Mouse (Mus musculus) midbrain, postnatal 0 days (tissue): Measurements from ENCODE around the gene Gtf3c5. TPM values are rescaled to one million over a fixed set of nuclear protein-coding genes. Genes with fewer than 3 reads are reported as not detected.

Experiments used
- ATAC-seq: fragments of 200-750 bp; cut with Nextera tagmentation; 2 replicates; pipeline ENCODE4 v1.8.0; 2017; ENCODE audit warnings: moderate number of reproducible peaks, mild to moderate bottlenecking, moderate TSS enrichment, moderate library complexity; ENCODE audit not compliant: low FRiP score
- DNase-seq: peaks from one replicate; pipeline ENCODE4 v3.0.0-alpha.2; 2015; ENCODE audit warnings: low spot score
- H3K27ac ChIP-seq: fragments of 300-500 bp; sonication (generic); 2 replicates; pipeline ENCODE4 v1.5.1; 2014; ENCODE audit warnings: low read depth, mild to moderate bottlenecking, low read length, mixed read lengths
- H3K27me3 ChIP-seq: fragments of 300-500 bp; sonication (generic); 2 replicates; pipeline ENCODE4 v1.6.1; 2014; ENCODE audit warnings: low read length, control low read depth, mixed read lengths; ENCODE audit not compliant: insufficient read depth
- H3K36me3 ChIP-seq: fragments of 300-500 bp; sonication (generic); 2 replicates; pipeline ENCODE4 v1.6.1; 2014; ENCODE audit warnings: low read length, control low read depth, mixed read lengths; ENCODE audit not compliant: insufficient read depth
- H3K4me1 ChIP-seq: fragments of 300-500 bp; sonication (generic); 2 replicates; pipeline ENCODE4 v1.6.1; 2014; ENCODE audit warnings: mild to moderate bottlenecking, control low read depth, antibody characterized with exemption, low read length, mixed read lengths; ENCODE audit not compliant: insufficient read depth
- H3K4me2 ChIP-seq: fragments of 300-500 bp; sonication (generic); 2 replicates; pipeline ENCODE4 v1.6.1; 2014; ENCODE audit warnings: low read depth, mild to moderate bottlenecking, low read length, mixed read lengths; ENCODE audit not compliant: poor library complexity, severe bottlenecking
- H3K4me3 ChIP-seq: fragments of 300-500 bp; sonication (generic); 2 replicates; pipeline ENCODE4 v1.5.1; 2014; ENCODE audit warnings: low read depth, mild to moderate bottlenecking, low read length, moderate library complexity
- H3K9ac ChIP-seq: fragments of 300-500 bp; sonication (generic); replicated peaks from 2 replicates; pipeline ENCODE4 v1.6.1; 2014; ENCODE audit warnings: mild to moderate bottlenecking, low read length, moderate library complexity, mixed read lengths; ENCODE audit not compliant: poor library complexity, severe bottlenecking
- H3K9me3 ChIP-seq: fragments of 300-500 bp; sonication (generic); 2 replicates; pipeline ENCODE4 v1.6.1; 2016; ENCODE audit warnings: low read length, control low read depth
- CTCF ChIP-seq: IDR thresholded peaks from 2 replicates; pipeline ENCODE4 v1.5.1; 2016; ENCODE audit warnings: antibody characterized with exemption, mild to moderate bottlenecking
- WGBS: fragments of 180-500 bp; shearing (Covaris S2); extraction: QIAGEN DNeasy Blood & Tissue Kit; methylation state at CpG from one replicate; pipeline ENCODE4 v1.1.7; 2014; 5-methylcytosine and 5-hydroxymethylcytosine counted together
- polyA plus RNA-seq: library from polyadenylated mRNA; unstranded; fragments of >200 nt; fragmentation: Nextera tagmentation; extraction: Ambion mirVana; gene quantifications from 2 replicates; pipeline ENCODE4 v1.2.1, GENCODE M21; 2015
- total RNA-seq: library from RNA; depleted of rRNA; stranded (reverse); fragments of >200 nt; gene quantifications from 2 replicates; pipeline ENCODE4 v1.2.3, GENCODE M21; 2014

Gtf3c5 gene
- total and polyA plus RNA-seq, 2 experiments from 2014 or later, result 23.3 to 33.5 TPM

DNA sequence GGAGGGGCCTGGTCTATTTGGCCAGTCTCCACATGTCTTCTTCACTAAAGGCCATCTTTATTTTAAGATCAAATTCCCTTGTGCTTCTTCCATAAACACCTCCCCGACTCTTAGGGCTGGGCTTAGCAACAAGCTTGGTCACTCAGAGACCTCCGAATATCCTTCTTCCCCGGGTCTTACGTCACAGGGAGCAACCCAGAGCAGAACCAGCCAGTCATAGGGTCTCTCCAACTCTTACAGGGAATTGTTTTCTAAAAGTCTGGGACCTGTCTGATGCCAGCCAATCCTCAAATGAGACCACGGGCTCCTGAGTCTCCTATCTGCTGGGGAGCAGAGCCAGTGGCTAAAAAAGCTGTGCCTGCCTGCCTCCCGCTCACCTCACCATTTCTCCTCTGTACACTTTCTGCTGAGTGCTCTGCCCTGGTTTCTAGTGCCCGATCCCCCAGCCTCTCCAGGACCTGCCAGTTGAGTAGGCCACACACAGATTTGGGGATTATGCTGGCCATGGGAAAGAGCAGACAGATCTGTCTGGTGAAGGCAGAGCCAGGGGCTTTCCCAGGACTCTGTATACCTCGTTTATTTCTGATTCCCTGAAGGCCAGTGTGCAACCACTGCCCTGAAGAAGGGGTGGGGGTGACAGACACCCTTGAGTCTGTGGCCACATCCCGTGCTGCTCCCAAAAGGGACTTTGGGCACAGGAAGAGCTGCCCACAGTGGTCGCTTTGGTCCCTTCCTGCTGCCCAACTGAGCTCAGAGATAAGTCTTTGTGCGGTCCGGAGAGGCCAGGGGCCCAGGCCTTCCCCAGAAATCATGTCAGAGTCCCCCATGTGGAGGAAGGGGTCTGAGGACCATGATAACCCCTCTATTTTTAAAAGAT is 15.4 kb upstream of the Gtf3c5 start:
- 63% methylated on average over 12 of the region's 12 CpGs for WGBS
- Histone ChIP-seq H3K4me3 (no peak overlapping the region), H3K9ac (no peak overlapping the region), H3K4me1 (no peaks in the 10 kb centered on the region), H3K9me3 (no peaks in the 10 kb centered on the region), H3K4me2 (no peak overlapping the region), H3K27me3 (no peaks in the 10 kb centered on the region), H3K36me3 (no peaks in the 10 kb centered on the region), H3K27ac (no peak overlapping the region)
- DNase-seq (no peak), ATAC-seq (no peak)
- TF ChIP-seq CTCF, result no peak

DNA sequence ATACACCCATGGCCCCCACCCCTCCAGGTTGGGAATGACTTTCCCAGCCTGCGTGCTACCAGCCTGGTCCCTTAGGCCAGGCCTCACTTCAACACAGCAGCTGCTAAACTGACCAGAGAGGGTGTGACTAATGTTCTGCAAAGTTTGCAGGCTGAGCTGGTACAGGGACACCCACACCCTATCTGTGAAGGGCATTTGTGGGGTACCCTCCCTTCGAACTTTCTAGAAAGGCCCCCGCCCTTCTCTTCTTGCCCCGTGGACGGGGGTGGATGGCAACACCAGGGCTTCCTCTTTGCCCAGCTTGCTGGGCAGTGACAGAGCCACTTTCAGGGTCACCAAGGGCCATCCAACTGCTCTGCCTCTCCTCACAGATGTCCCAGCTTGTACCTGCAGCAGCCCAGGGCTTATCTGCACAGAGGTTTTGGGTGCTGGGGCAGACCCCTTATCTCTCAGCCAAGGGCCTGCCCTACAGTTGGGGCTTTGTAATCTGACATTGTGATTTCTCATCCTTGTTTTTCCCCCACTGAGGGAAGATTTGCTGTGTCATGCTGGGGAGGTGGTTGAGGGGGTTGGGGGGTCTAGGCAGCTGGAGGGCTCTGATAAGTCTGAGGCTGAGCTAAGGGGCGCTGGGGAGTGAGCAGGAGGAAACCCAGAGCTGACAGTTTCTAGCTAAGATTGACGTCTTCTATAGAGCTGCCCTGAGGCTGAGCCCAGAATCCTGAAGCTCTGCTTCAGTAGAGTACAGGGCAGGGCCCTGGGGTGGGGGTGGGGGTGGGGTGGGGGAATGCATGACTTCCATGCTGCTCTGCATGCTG is 14.4 kb upstream of the Gtf3c5 start:
- no peak overlapping the region for H3K27ac ChIP-seq
- H3K9me3 ChIP-seq, result no peaks in the 10 kb centered on the region
- no peak overlapping the region for H3K9ac ChIP-seq
- H3K27me3 ChIP-seq, result no peaks in the 10 kb centered on the region
- no peak overlapping the region for H3K4me3 ChIP-seq
- WGBS, result 69% methylated on average over 7 of the region's 7 CpGs
- ATAC-seq, result no peak; the same call in 1 of the 2 replicates
- H3K4me1 ChIP-seq, result no peaks in the 10 kb centered on the region
- no peak overlapping the region for H3K4me2 ChIP-seq
- H3K36me3 ChIP-seq, result no peaks in the 10 kb centered on the region
- no peak for TF ChIP-seq CTCF
- DNase-seq, result no peak

DNA sequence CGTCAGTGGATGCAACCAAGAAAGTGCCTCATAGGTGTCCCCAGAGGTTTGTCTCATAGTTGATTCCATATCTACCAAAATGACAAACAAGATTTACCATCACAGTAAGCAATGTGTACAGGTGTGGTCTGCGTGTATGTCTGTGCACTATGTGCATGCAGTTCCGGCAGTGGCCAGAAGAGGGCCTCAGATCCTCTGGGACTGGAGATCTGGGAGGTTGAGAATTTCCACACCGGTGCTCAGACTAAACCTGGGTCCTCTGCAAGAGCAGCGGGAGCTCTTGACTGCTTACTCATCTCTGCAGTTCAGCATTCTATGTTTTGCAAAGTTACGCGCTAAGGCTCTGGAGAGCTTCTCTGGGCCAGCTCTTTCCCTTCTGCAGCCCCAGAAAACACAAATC is 13.4 kb upstream of the Gtf3c5 start:
- no peak overlapping the region for H3K9ac ChIP-seq
- H3K4me2 ChIP-seq, result no peak overlapping the region
- WGBS, result 87% methylated on average over 7 of the region's 7 CpGs
- no peak overlapping the region for H3K27ac ChIP-seq
- no peak overlapping the region for H3K4me3 ChIP-seq
- ATAC-seq (no peak), DNase-seq (no peak)
- peak; percentile 47 for TF ChIP-seq CTCF
- no peaks in the 10 kb centered on the region for H3K27me3 ChIP-seq
- no peaks in the 10 kb centered on the region for H3K4me1 ChIP-seq
- H3K9me3 ChIP-seq, result no peaks in the 10 kb centered on the region
- no peaks in the 10 kb centered on the region for H3K36me3 ChIP-seq

DNA sequence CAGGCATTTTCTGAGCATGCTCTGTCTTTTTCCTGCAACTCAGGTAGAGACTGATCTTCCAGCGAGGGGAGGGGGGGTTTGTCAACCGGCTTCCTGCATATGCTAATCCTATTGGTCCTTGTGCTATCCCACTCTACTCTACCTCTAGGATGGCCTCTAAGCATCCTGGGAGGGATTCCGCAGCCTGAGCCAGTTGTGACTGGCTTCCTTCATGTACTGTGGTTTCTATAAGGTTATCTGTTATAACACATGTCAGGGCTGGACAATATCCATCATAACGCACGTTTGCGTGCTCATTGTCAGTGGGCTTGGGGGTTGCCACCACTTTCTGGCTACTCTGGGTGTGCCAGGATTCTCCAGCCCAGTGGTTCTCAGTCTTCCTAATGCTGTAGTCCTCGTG is 12.5 kb upstream of the Gtf3c5 start:
- DNase-seq (no peak), ATAC-seq (no peak)
- Histone ChIP-seq H3K9ac (no peak overlapping the region), H3K4me3 (no peak overlapping the region), H3K36me3 (no peaks in the 10 kb centered on the region), H3K4me1 (no peaks in the 10 kb centered on the region), H3K27ac (no peak overlapping the region), H3K27me3 (no peaks in the 10 kb centered on the region), H3K9me3 (no peaks in the 10 kb centered on the region), H3K4me2 (no peak overlapping the region)
- TF ChIP-seq CTCF, result no peak
- WGBS, result 87% methylated on average over 7 of the region's 7 CpGs

DNA sequence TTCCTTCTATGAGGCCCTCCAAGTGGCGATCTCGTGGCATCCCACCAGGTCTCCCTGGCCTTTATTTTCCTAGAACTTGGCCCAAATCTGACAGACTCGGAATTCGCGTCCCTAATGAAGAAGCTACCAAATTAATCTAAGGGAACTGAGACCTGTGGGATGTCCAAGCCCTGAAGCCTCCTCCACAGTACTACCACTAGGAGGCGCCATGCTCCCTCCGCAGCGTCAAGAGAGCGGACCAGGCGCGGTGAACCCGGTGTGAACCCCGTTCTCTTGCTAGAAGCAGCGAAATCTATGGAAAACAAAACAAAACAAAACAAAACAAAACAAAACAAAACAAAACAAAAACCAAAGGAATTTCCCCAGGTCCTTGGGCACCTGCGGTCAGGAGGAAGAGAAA is 9.3 kb upstream of the Gtf3c5 start:
- DNase-seq, result peak; percentile 51
- Histone ChIP-seq H3K27ac (no peak overlapping the region), H3K4me1 (no peaks in the 10 kb centered on the region), H3K27me3 (no peaks in the 10 kb centered on the region), H3K4me3 (no peak overlapping the region), H3K4me2 (no peak overlapping the region), H3K9me3 (no peaks in the 10 kb centered on the region), H3K9ac (no peak overlapping the region), H3K36me3 (no peaks in the 10 kb centered on the region)
- WGBS, result 7% methylated on average over 15 of the region's 15 CpGs
- TF ChIP-seq CTCF, result peak; percentile 80
- no peak for ATAC-seq

DNA sequence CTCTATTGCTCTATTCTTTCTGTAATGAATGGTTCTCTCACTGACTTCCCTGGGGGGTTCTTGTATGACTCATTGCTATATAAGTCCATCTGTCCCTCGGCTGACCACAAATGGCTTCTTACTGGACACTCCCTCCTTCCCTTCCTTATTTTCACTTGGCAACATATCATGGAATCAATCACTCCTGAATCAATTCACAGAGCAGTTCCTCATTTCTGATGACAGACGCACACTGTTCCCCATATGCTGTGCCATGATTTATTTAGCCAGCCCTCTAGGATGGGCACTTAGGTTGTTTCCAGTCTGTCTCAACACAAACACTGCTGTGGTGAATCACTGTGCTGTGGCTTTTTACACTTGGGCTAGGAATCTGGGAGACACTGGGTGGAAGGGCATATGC is 7.9 kb upstream of the Gtf3c5 start:
- no peak for ATAC-seq
- no peak for TF ChIP-seq CTCF

More for the DNA sequence above, 7.9 kb upstream of the Gtf3c5 start:
- Histone ChIP-seq H3K4me1 (no peaks in the 10 kb centered on the region), H3K36me3 (no peaks in the 10 kb centered on the region), H3K4me3 (no peak overlapping the region), H3K27me3 (no peaks in the 10 kb centered on the region), H3K4me2 (no peak overlapping the region), H3K9ac (no peak overlapping the region), H3K9me3 (no peaks in the 10 kb centered on the region), H3K27ac (no peak overlapping the region)
- no peak for DNase-seq
- WGBS, result 78% methylated on average over 2 of the region's 2 CpGs
